Mouse (Mus musculus): ENCODE results near the gene 1700113H08Rik. TPM values are rescaled to one million over a fixed set of nuclear protein-coding genes. Genes with fewer than 3 reads are reported as not detected.

The 1700113H08Rik gene
- polyA plus RNA-seq, 1 experiment from 2014 or later, result 0.65 TPM

- no peak overlapping the region for H3K9ac ChIP-seq (replicated peaks; ENCODE audit: low read length)
- H3K27ac ChIP-seq (replicated peaks; ENCODE audit: low read depth, low read length), result no peak overlapping the region
- H3K4me3 ChIP-seq (ENCODE audit: low read depth, low read length), result no peak overlapping the region
- H3K36me3 ChIP-seq (replicated peaks; ENCODE audit: control insufficient read depth, insufficient read depth, low read depth, low read length), result no peaks in the 10 kb centered on the region
- no peak overlapping the region for H3K4me2 ChIP-seq (ENCODE audit: low read depth, low read length)
- WGBS, result 84% methylated on average over 14 of the region's 14 CpGs
- H3K4me1 ChIP-seq (ENCODE audit: control insufficient read depth, insufficient read depth, low read length), result no peaks in the 10 kb centered on the region
- no peaks in the 10 kb centered on the region for H3K27me3 ChIP-seq (ENCODE audit: control insufficient read depth, insufficient read depth, low read length)
- no peak for DNase-seq (ENCODE audit: low spot score)
- ATAC-seq (replicated peaks; ENCODE audit: insufficient number of reproducible peaks, low FRiP score, low TSS enrichment, low read depth), result no peak
- H3K9me3 ChIP-seq (replicated peaks; ENCODE audit: control insufficient read depth, low read length), result no peaks in the 10 kb centered on the region
These were observed 96.1 kb downstream of the 1700113H08Rik start for GRCm38 (mm10) chr10:87153731-87154505.

DNA sequence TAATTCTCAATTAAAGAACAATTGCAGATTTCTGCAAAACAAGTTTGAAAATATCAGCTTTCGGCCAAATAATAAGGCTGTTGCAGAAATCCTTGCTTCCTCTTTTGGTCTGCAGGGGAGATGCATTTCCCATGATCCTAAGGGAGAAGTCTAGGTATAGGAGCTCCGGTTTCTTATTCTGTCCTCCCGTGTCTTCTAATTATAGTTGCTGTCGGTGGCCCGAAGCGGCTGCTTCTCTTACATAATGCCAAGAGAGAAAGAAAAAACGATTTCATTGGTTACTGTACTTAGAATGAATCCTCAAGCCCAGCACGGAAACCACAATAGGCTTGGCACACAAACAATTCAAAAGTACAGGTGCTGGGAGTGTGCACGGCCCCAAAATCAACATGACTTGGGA, 101.9 kb downstream of the 1700113H08Rik start:
- Histone ChIP-seq H3K4me1 (ENCODE audit: control insufficient read depth, insufficient read depth, low read length) (no peaks in the 10 kb centered on the region), H3K4me2 (ENCODE audit: low read depth, low read length) (no peak overlapping the region), H3K36me3 (replicated peaks; ENCODE audit: control insufficient read depth, insufficient read depth, low read depth, low read length) (no peaks in the 10 kb centered on the region), H3K9ac (replicated peaks; ENCODE audit: low read length) (no peak overlapping the region), H3K9me3 (replicated peaks; ENCODE audit: control insufficient read depth, low read length) (no peaks in the 10 kb centered on the region), H3K27me3 (ENCODE audit: control insufficient read depth, insufficient read depth, low read length) (no peaks in the 10 kb centered on the region), H3K4me3 (ENCODE audit: low read depth, low read length) (no peak overlapping the region), H3K27ac (replicated peaks; ENCODE audit: low read depth, low read length) (no peak overlapping the region)
- DNase-seq (ENCODE audit: low spot score), result no peak
- ATAC-seq (replicated peaks; ENCODE audit: insufficient number of reproducible peaks, low FRiP score, low TSS enrichment, low read depth), result no peak
- WGBS, result 89% methylated on average over 9 of the region's 9 CpGs

DNA sequence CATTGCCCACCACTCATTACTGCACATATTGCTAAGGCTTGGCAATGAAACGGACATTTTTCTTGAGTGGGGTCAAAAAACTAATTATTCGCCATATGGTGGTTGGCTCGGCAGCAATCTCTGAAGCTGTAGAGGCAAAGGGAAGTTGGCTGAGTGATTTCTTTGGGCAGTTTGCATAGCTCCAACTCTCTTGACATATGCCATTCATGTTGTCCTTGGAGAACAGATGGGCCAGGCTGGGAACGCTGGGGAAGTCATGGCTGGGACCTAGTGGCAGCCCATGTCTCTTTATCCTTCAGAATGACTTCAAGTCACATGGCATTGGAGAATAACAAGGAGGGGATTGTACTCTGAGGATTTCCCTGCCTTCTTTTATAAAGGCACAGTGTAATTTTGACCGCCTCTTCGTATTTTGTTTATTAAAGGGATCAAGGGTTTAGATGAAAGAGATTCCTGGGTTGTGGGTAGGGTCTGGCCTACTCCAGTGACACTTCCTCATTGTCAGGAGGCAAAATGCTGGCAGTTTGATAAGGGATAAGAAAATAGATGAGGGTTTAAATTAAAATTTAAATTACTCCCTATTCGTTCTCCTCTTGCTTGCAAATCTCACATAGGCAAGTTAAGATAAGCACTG, 138.4 kb downstream of the 1700113H08Rik start:
- Histone ChIP-seq H3K4me1 (ENCODE audit: control insufficient read depth, insufficient read depth, low read length) (no peaks in the 10 kb centered on the region), H3K27me3 (ENCODE audit: control insufficient read depth, insufficient read depth, low read length) (no peaks in the 10 kb centered on the region), H3K27ac (replicated peaks; ENCODE audit: low read depth, low read length) (no peak overlapping the region), H3K9ac (replicated peaks; ENCODE audit: low read length) (no peak overlapping the region), H3K4me2 (ENCODE audit: low read depth, low read length) (no peak overlapping the region), H3K36me3 (replicated peaks; ENCODE audit: control insufficient read depth, insufficient read depth, low read depth, low read length) (no peaks in the 10 kb centered on the region), H3K4me3 (ENCODE audit: low read depth, low read length) (no peak overlapping the region), H3K9me3 (replicated peaks; ENCODE audit: control insufficient read depth, low read length) (no peaks in the 10 kb centered on the region)
- no peak for DNase-seq (ENCODE audit: low spot score)
- no peak for ATAC-seq (replicated peaks; ENCODE audit: insufficient number of reproducible peaks, low FRiP score, low TSS enrichment, low read depth)
- WGBS, result 60% methylated on average over 7 of the region's 7 CpGs

DNA sequence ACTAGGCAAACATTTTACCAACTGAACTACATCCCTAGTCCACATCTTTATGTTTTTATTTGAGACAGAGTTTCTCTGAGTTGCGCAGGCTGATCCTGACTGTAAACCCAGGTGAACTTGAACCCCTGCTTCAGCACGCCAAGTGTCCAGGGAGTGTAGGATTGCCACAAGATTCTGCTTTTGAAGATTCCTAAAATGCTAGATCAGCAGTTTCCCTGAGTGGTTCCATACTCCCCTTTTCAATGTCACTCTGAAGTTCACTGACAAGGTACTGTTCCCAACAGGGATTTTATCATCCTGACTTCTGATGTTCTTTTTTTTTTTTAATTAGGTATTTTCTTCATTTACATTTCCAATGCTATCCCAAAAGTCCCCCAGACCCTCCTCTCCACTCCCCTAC, 140.9 kb downstream of the 1700113H08Rik start:
- Histone ChIP-seq H3K9me3 (replicated peaks; ENCODE audit: control insufficient read depth, low read length) (no peaks in the 10 kb centered on the region), H3K27me3 (ENCODE audit: control insufficient read depth, insufficient read depth, low read length) (no peaks in the 10 kb centered on the region), H3K36me3 (replicated peaks; ENCODE audit: control insufficient read depth, insufficient read depth, low read depth, low read length) (no peaks in the 10 kb centered on the region), H3K4me3 (ENCODE audit: low read depth, low read length) (no peak overlapping the region), H3K4me2 (ENCODE audit: low read depth, low read length) (no peak overlapping the region), H3K9ac (replicated peaks; ENCODE audit: low read length) (no peak overlapping the region), H3K27ac (replicated peaks; ENCODE audit: low read depth, low read length) (no peak overlapping the region), H3K4me1 (ENCODE audit: control insufficient read depth, insufficient read depth, low read length) (no peaks in the 10 kb centered on the region)
- DNase-seq (ENCODE audit: low spot score), result no peak
- WGBS, result 93% methylated on average over 2 of the region's 2 CpGs
- ATAC-seq (replicated peaks; ENCODE audit: insufficient number of reproducible peaks, low FRiP score, low TSS enrichment, low read depth), result no peak

GRCm38 (mm10) chr10:87209466-87209865, 151.6 kb downstream of the 1700113H08Rik start:
- Histone ChIP-seq H3K36me3 (replicated peaks; ENCODE audit: control insufficient read depth, insufficient read depth, low read depth, low read length) (no peaks in the 10 kb centered on the region), H3K4me3 (ENCODE audit: low read depth, low read length) (no peak overlapping the region), H3K9me3 (replicated peaks; ENCODE audit: control insufficient read depth, low read length) (no peaks in the 10 kb centered on the region), H3K9ac (replicated peaks; ENCODE audit: low read length) (no peak overlapping the region), H3K27me3 (ENCODE audit: control insufficient read depth, insufficient read depth, low read length) (no peaks in the 10 kb centered on the region), H3K4me2 (ENCODE audit: low read depth, low read length) (no peak overlapping the region), H3K4me1 (ENCODE audit: control insufficient read depth, insufficient read depth, low read length) (no peaks in the 10 kb centered on the region), H3K27ac (replicated peaks; ENCODE audit: low read depth, low read length) (no peak overlapping the region)
- 77% methylated on average over 1 of the region's 1 CpGs for WGBS
- ATAC-seq (replicated peaks; ENCODE audit: insufficient number of reproducible peaks, low FRiP score, low TSS enrichment, low read depth), result no peak
- DNase-seq (ENCODE audit: low spot score), result no peak

- Histone ChIP-seq H3K9me3 (replicated peaks; ENCODE audit: control insufficient read depth, low read length) (no peaks in the 10 kb centered on the region), H3K4me1 (ENCODE audit: control insufficient read depth, insufficient read depth, low read length) (no peaks in the 10 kb centered on the region), H3K27me3 (ENCODE audit: control insufficient read depth, insufficient read depth, low read length) (no peaks in the 10 kb centered on the region), H3K4me3 (ENCODE audit: low read depth, low read length) (no peak overlapping the region), H3K36me3 (replicated peaks; ENCODE audit: control insufficient read depth, insufficient read depth, low read depth, low read length) (no peaks in the 10 kb centered on the region), H3K4me2 (ENCODE audit: low read depth, low read length) (no peak overlapping the region), H3K9ac (replicated peaks; ENCODE audit: low read length) (no peak overlapping the region), H3K27ac (replicated peaks; ENCODE audit: low read depth, low read length) (no peak overlapping the region)
- ATAC-seq (replicated peaks; ENCODE audit: insufficient number of reproducible peaks, low FRiP score, low TSS enrichment, low read depth), result no peak
- no peak for DNase-seq (ENCODE audit: low spot score)
- WGBS, result 82% methylated on average over 4 of the region's 4 CpGs
These were observed 153.2 kb downstream of the 1700113H08Rik start for GRCm38 (mm10) chr10:87211046-87211445.

GRCm38 (mm10) chr10:87212854-87213253, 155.0 kb downstream of the 1700113H08Rik start:
- no peak overlapping the region for H3K27ac ChIP-seq (replicated peaks; ENCODE audit: low read depth, low read length)
- H3K4me1 ChIP-seq (ENCODE audit: control insufficient read depth, insufficient read depth, low read length), result no peaks in the 10 kb centered on the region
- no peak overlapping the region for H3K9ac ChIP-seq (replicated peaks; ENCODE audit: low read length)
- H3K36me3 ChIP-seq (replicated peaks; ENCODE audit: control insufficient read depth, insufficient read depth, low read depth, low read length), result no peaks in the 10 kb centered on the region
- DNase-seq (ENCODE audit: low spot score) (no peak), ATAC-seq (replicated peaks; ENCODE audit: insufficient number of reproducible peaks, low FRiP score, low TSS enrichment, low read depth) (no peak)
- WGBS, result 86% methylated on average over 2 of the region's 2 CpGs
- H3K4me3 ChIP-seq (ENCODE audit: low read depth, low read length), result no peak overlapping the region
- no peaks in the 10 kb centered on the region for H3K9me3 ChIP-seq (replicated peaks; ENCODE audit: control insufficient read depth, low read length)
- no peak overlapping the region for H3K4me2 ChIP-seq (ENCODE audit: low read depth, low read length)
- no peaks in the 10 kb centered on the region for H3K27me3 ChIP-seq (ENCODE audit: control insufficient read depth, insufficient read depth, low read length)
